Mouse (Mus musculus) forelimb bud, embryonic 11.5 days (tissue): ENCODE results near the gene Hinfp.
"Not testable (repeated sequence)": the region's sequence is repeated elsewhere in the genome, so short reads cannot be mapped to it uniquely, and the experiment has no call there.

Source experiments
- DNase-seq: peaks from one replicate; pipeline ENCODE4 v3.0.0-alpha.2; 2012; ENCODE audit warnings: low read depth, low spot score

The Hinfp gene

DNA sequence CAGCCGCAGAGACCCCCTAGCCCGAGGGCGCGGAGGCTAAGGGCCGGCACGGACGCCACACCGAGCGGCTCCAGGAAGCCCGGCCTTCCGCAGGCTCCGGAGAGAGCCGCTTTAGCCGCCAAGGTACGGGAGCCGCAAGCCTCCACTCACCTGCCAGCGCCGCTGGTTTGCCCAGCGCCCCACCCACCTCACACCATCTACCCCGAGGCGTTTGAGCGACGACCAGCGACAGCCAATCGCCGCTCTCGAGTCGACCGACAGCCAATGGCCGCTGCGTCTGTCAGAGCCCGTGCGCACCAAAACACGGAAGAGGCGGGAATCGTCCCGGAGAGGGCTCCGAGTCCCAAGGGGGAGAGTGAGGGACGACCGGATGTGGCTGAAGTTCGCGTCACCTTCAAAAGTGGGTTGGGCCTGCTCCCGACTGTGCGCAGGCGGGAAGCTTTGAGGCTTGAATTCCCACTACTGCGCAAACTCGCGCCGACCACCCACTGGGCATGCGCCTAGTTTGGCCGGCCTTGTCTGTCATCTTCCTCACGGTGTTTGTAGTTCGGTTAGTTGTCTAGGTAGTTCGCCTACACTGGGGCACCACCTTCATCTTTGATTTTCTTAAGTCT is at the start of gene Hinfp:
Hinfp (minus strand) TSS at position 206 of the 614 bp plus-strand sequence.
- peak; percentile 99 for DNase-seq

DNA sequence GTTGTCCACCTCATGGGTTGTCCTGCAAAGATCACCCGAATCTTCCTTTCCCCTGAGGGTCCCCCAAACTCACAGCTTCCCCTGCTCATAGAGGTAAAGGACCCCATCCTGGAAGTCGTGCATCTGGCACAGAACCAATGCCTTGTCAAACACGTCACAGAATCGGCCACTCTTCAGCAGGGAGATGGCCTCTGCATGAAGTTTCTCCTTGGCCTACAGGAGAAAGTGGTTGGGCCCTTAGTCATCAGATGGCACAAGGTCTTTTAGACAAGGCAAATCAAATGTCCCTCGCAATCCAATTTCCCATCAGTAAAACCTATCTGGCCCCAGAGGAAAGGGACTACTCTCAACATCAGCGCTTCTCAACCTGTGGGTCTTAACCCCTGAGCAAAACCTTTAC is 47.7 kb upstream of the Hinfp start:
- no peak for DNase-seq

DNA sequence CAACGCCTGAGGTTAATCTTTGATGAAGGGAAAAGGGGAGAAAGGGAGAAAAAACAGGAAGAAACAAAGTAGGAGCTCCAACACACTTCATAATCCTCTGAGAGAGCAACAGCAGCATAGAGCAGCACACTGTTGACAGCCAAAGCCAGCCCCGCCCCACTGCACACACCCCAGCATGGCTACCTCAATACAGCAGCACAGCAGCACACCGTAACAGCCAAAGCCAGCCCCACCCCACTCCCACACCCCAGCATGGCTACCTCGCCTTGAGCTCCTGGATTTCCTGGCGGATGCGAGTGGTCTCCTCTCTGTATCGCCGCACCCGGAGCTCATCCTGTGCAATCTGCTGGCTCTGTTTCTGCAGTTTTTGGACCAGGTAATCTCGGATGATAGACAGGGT is 46.9 kb upstream of the Hinfp start:
- DNase-seq: no peak

DNA sequence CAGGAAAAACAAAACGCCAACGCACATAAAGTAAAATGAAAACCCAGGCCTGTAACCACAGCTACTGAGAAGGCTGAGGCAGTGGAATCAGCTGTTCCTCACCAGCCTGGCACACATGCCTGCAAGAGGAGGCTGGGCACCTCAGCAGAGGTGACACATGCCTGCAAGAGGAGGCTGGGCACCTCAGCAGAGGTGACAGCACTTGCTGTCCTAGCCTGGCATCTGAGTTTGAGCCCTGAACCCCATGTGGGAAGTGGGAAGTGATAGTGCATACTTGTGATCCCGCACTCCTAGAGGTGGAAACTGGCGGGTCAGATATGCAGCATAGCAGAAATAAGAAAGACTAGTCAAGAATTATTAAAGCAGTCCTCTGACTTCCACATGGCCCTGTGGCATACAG is 45.9 kb upstream of the Hinfp start:
- DNase-seq: no peak

DNA sequence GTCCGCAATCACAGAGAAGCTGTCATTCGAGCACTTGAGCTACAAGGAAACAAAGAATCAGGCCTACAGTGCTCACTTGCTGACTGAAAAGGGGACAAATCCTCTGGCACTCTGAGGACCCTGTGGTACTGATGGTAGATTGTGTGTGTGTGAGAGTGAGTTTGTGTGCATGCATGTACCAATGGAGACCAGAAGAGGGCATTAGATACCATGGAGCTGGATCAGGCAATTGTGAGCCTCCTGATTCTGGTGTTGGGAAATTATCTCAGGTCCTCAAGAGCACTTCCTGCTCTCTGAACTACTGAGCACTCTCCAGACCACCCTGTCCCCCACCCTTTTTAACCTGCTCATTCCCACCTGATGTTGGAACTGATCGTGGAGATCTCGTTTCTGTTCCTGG is 43.1 kb upstream of the Hinfp start:
- no peak for DNase-seq

DNA sequence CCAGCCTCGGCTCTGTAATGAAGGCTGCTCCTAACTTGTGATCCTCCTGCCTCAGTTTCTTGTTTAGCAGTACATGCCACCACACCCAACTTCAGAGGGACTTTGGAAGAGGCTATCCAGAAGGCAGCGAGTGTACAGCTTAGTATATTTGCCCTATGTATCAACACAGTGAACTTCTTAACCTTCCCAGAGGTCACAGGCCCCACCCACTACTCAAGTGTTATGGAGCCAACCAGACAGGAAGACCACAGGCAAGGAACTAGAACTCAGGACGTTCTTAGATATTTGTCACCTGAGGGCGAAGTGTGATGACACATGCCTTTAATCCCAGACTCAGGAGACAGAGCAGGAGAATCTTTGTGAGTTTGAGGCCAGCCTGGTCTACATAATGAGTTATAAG is 42.1 kb upstream of the Hinfp start:
- DNase-seq: no peak

DNA sequence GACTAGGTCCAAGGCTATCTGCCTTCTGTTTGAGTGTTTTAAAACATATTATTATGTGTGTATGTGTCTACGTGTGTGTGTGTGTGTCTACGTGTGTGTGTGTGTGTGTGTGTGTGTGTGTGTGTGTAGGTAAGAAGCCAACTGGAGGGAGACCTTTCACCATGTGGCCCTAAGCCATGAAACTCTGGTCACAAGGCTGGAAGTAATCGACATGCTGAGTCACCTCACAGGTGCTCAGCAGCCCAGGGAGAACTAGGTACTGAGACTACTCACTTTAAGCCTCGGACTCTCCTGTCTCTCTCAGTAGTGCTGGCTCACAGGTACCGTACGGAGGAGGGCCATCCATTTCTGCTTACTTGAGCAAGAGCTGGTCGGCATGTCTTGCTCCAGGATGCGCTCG is 41.7 kb upstream of the Hinfp start:
- no peak for DNase-seq

DNA sequence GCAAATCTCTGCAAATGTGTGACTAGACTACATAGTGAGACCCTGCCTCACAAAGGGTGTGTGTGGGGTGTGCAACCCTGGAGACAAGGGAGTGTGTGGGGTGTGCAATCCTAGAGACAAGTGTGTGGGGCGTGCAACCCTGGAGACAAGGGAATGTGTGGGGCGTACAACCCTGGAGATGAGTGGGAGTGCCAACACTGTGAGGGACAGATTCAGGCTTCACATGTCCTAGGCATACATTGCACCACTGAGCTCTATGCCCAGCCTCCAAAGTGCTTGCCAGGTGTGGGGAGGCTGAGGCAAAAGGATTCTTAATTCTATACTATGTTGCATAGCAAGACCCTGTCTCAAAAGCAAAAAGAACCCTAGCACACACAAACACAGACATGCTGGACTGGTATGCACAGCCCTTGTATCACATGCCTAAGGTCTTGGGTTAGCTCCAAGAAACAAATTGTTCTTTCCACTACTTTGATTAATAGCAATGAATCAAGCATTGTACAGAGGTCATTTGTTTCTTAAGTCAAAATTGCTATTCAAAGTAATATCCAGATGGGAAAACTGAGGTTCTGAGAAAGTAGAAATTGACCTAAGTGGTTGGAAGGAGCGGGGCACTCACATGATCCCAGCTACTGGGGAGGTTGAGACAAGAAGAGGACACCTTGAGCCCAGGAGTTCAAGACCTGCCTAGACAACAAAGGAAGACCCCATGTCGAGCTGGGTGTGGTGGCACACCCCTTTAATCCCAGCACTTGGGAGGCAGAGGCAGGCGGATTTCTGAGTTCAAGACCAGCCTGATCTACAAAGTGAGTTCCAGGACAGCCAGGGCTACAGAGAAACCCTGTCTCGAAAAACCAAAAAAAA is 40.3 kb upstream of the Hinfp start:
- no peak for DNase-seq

DNA sequence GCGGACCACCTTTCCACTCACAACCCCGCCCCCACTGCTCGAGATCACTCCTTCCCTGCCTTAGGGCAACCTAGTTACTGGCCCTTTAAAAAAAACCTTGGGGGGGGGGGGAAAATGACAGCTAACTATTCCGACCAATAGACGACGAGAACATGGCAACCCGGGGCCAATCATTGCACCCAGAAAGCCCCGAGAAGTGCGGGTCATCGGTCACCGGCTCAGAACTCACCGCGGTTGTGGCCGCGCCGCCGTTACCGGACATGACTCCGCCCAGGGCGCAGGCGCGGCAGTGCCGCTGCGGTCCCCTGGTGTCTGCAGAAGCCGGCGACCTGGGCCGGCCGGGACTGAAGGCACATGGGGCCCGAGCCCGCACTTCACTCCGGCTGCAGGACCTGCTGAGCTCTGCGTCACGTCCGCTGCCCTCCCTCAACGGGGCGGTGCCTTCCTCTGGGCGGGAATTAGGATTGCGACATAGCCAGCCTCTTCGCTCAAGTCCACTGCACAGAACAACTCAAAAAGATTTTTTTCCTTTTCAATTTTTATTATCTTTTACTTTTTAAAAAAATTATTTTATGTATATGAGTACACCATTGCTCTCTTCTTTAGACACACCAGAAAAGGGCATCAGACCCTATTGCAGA is 38.4 kb upstream of the Hinfp start, which contains the start of gene Hmbs:
Hmbs (minus strand) TSS at position 448 of the 641 bp plus-strand sequence.
- peak; percentile 87 for DNase-seq

DNA sequence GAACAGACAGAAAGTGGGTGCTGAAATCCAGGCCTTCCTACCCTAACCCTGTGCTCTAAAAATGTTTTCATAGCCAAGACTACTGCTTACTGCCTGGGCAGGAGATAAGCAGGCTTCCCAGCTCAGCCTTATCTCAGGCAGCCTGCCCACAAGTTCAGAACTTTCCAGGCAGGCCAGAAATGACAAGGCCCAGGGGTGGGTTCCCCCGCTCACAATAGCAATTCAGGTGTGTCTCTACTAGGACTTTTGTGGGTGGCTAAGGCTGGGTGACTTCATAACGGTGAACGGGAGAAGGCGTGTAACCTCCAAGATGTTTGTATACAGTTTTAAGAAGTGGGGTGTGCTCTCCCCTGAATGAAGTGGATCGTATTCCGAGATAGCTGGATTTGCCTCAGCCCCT is 37.8 kb upstream of the Hinfp start:
- DNase-seq: no peak

DNA sequence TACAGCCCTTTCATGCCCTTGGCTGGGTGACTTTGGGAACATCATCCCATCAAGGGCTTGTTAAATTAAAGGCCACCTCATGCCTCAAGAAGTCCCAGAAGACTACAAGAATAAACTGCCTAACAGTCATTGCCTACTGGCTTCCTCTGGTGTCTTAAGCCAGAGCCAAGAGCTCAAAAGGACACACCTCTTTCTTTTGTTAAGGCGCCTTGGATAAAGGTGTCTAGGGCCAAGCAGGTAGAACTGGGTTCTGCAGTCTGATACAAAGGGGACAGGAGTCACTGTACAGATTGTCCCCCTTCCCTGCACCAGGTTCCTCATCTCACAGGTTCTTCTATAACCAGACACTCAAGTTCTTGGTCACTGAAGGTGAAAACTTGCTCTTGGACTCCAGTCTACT is 37.1 kb upstream of the Hinfp start:
- no peak for DNase-seq

DNA sequence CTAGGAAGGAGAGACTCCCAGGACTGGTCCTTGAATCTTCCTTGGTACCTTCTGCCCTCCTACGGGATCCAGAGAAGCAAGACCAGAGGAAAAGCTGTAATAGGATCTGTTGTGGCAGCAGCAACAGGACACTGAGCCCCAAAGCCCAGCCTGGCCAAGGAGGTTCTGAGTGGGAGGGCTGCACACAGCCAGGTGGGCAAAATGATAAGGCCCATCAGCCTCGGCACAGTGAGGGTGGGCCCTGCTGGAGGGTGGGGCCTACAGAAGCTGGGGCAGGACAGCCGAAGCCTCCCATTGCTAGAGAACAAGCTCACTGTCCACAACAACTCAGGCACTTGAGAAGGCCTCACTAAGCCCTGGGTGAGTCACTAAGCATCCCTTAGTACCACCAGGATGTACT is 36.7 kb upstream of the Hinfp start:
- DNase-seq: no peak

DNA sequence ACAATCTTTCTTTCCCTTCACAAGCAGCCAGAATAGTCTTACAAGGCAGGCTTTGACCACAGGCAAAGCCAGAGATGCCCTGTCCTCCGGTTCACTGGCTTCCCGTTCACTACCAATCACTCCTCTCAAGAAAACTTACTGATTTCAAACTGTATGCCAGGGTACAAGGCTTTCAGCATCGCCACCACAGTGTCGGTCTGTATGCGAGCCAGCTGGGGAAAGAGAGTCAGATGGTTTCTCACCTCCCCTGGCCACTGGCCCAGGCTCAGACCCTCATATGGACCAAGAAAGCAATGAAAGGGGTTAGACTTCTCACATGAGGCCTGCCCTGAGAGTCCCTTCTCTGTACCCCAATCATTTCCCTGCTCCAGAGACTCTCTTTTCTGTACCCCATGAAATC is 36.0 kb upstream of the Hinfp start:
- DNase-seq: no peak

DNA sequence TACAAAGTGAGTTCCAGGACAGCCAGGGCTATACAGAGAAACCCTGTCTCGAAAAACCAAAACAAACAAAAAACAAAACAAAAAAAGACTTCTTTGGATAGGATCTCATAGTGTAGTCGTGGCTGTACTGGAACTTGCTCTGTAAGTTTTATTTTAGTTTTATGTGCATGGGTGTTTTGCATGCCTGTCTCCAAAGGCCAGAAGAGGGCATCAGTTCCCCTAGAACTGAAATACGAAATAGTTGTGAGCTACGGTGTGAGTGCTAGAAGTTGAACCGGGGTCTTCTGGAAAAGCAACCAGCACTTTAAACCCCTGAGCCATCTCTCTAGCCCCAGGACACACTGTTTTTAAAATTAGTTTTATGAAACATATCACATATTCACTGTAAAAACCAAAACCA is 33.1 kb upstream of the Hinfp start:
- DNase-seq: no peak

DNA sequence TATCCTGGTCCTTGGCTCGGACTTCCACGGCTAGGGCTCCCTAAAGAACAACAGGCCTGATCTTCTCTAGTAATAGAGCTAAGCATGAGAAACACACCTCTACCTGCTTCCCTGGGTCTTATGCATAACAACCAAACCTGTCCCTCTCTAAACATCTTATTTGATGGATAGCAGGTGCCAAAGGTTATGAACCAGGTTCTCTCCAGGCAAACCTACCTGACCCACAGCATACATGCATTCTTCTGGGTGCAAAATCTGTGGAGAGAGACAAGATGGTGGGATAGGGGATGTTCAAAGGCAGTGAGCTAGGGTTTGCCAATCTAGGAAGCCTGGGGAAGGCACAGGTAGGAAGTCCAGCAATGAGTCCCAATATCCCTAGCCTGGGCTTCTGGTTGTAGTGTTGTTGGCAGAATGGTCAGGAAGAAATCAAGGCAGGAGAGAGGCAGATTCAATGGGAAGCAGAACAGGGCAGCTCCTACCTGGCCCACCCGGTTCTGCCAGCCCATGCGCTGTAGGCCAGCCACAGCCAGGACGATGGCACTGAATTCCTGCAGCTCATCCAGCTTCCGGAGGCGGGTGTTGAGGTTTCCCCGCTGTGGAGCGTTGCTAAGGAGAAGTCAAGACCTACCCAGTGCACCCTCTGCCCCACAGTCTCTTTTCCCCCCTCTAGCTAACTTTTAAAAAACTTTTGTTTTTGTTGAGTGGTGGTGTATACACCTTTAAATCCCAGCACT is 32.1 kb upstream of the Hinfp start:
- no peak for DNase-seq

DNA sequence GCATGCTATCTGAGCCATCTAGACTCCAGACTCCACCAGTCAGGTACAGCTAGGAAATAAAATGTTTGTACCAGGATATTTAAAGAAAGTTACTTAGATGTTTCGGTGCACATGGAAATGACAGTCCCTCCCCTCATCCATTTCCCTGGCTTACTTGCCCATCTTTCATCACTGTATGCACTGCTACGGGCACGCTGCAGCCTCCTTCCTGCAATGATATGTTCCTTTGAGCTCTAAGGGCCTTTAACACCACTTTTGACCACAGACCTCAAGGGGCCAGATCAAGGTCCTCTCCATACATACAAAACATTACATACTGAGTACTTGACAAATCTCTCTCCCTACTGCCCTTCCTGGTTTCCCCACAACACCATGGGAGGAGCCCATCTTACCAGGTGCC is 31.5 kb upstream of the Hinfp start:
- no peak for DNase-seq

DNA sequence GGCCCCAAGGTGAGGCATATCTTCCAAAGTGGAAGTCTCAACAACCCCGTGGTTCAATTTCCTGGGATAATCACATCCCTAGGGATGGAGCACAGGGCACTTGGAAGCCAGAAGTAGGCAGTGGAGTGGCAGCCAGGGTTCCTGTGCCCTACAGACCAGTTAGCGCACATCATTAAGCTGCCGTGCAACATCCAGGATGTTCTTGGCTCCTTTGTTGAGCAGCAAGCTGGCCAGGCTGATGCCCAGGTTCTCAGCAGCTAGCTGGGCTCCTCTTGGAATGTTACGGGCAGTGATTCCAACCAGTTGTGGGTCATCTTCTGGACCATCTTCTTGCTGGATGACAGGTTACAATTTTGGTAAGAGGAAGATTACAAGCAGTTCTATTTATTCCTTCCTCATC is 31.0 kb upstream of the Hinfp start:
- not testable (repeated sequence) for DNase-seq

DNA sequence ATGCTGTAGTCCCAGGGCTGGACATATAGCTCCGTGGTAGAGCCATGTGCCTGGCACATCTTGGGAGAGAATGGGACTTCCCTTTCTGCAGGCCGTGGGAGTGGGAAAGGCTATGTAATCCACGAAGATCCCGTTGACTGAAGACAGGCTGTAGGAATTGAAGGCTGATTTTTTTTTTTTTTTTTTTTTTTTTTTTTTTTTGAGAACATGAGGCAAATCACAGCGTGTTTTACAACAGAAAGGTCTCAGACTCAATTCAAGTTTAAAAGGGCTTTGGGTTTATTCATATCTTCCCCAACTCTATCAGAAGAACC is 30.6 kb upstream of the Hinfp start:
- DNase-seq: no peak

DNA sequence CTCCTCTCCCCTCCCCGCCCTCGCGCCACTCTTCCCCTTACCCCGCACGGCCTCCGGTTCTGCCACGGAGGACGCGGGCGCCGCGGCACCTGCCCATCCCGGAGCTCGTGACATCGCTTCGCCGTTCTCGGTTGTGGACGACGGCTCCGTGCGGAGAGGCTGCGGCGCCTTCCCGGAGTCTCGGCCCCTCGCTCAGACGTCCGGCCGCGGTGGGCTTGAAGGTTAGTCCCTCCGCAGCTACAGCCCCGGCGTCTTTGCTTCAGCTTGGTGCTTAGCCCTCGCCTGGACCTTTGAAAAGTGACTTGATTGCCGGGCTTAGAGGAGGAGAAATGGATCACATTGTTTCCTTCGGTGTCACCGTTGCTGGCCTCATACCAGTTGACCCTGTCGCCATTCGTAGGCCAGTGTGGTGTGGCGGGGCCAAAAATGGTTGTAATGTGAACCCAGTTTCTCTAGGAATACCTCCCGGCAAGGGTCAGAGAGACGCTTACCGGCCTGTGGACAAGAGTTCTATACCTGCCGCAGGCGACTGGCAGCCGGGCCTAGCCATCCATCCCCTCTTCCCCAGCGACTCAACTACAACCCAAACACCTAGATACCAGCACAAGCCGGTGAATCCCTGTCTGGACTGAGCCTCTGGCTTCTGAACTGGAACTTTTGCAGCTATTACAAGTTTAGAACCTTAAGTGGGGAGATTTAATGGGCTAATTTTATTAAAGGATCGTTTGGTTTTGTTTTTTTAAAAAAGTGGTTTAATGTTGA is 30.0 kb upstream of the Hinfp start:
- DNase-seq: no peak

DNA sequence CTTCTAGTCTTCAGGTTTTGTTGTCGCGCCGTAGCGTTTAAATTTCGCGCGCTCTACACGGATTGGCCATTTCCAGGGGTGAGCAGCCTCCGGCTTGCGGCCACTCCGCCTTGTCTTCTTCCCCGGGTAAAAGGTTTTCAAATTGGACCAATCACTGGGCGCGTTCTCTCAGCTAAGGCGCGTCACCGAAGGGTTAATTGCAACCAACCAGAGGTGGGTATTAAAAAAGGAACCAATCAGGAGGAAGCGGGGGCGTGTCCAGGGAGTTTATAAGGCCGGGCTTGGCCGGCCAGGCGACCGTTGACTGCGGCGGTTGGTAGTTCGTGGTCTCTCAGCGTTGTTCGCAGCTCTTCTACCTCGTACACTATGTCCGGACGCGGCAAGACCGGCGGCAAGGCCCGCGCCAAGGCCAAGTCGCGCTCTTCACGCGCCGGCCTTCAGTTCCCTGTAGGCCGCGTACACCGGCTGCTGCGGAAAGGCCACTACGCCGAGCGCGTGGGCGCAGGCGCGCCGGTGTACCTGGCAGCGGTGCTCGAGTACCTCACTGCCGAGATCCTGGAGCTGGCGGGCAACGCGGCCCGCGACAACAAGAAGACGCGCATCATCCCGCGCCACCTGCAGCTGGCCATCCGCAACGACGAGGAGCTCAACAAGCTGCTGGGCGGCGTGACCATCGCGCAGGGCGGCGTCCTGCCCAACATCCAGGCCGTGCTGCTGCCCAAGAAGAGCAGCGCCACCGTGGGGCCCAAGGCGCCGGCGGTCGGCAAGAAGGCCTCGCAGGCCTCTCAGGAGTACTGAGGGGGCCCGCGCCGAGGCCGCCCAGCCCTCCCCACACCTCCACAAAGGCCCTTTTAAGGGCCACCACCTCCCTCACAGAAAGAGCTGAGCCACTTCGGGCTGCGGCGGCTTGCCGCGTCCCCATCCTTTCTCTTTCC is 29.2 kb upstream of the Hinfp start, which contains the start of gene H2afx:
H2afx (plus strand) TSS at position 299 of the 935 bp plus-strand sequence.
- DNase-seq: peak; percentile 100
